In genomic region chr3:107981261-107981660, GRCm38 (mm10) we compare ENCODE assay signal across 34 mouse cellular contexts. TPM values are rescaled to one million over a fixed set of nuclear protein-coding genes. Genes with fewer than 3 reads are reported as not detected.
DNase-seq lines count a peak whose midpoint lies in the region; ATAC-seq and TF ChIP-seq lines count a peak whose summit lies in the region.
"Had no signal": no experiment of that assay in that cellular context is flagged by ENCODE, and none has a peak within 500 bp of the region (broad histone marks: within the 10 kb centered on the region; RNA-seq: fewer than 3 reads in every experiment).

No protein-coding gene starts in this region.

- no peak for ATAC-seq in stomach, postnatal 0 days (ENCODE audit: low FRiP score, low TSS enrichment)
- ATAC-seq: activated CD4-positive, CD25-positive, alpha-beta regulatory T cell, adult 4 months; CD4-positive, CD25-positive, alpha-beta regulatory T cell, adult 4 months; midbrain, embryonic 15.5 days; Patski had no signal

- no peaks in the 10 kb centered on the region for H3K4me1 ChIP-seq in stomach, postnatal 0 days (replicated peaks; ENCODE audit: control insufficient read depth, insufficient read depth)
- H3K4me1 ChIP-seq: forebrain, embryonic 12.5 days; midbrain, embryonic 15.5 days; neural tube, embryonic 13.5 days had no signal

- intact Hi-C loops in gastrocnemius, adult 2 months (cut with DNase I): no loop called here
- intact Hi-C loops in left cerebral cortex, adult 2 months (cut with DNase I): no loop called here
- intact Hi-C loops in left cerebral cortex, postnatal 4 days (cut with DNase I): no loop called here

- no peak for TF ChIP-seq CTCF in gastrocnemius, adult 2 months (IDR thresholded peaks at IDR 0.05)
- peak; percentile 11 for TF ChIP-seq CTCF in left cerebral cortex, adult 2 months (IDR thresholded peaks at IDR 0.05)
- TF ChIP-seq CTCF in stomach, postnatal 0 days (IDR thresholded peaks at IDR 0.05; ENCODE audit: low read depth): peak; percentile 21

- no peak overlapping the region for H3K9ac ChIP-seq in stomach, postnatal 0 days (ENCODE audit: low read length)
- H3K9ac ChIP-seq: embryonic facial prominence, embryonic 12.5 days; forebrain, embryonic 12.5 days; limb, embryonic 12.5 days; midbrain, embryonic 15.5 days; neural tube, embryonic 13.5 days had no signal

- no peak overlapping the region for H3K4me3 ChIP-seq in gastrocnemius, adult 2 months
- H3K4me3 ChIP-seq in left cerebral cortex, adult 2 months: no peak overlapping the region
- no peak overlapping the region for H3K4me3 ChIP-seq in stomach, postnatal 0 days (ENCODE audit: low read depth, low read length)
- H3K4me3 ChIP-seq: embryonic facial prominence, embryonic 12.5 days; forebrain, embryonic 12.5 days; hindbrain, embryonic 10.5 days; limb, embryonic 12.5 days; megakaryocyte, embryonic 14.5 days; midbrain, embryonic 15.5 days; myocyte; neural tube, embryonic 13.5 days had no signal

- DNase-seq in gastrocnemius, adult 2 months: no peak
- DNase-seq in gastrocnemius, adult 18-20 months (ENCODE audit: low spot score): no peak
- DNase-seq in left cerebral cortex, adult 2 months (ENCODE audit: extremely low spot score in 1 of 2, low spot score in 2 of 2): no peak
- DNase-seq in left cerebral cortex, postnatal 4 days: no peak
- DNase-seq in ES-CJ7 (ENCODE audit: low read depth, low spot score): peak; percentile 30
- no peak for DNase-seq in stomach, postnatal 0 days (ENCODE audit: low spot score)
- DNase-seq in ovary, postnatal 14 days (ENCODE audit: low spot score): no peak
- DNase-seq: adrenal gland, postnatal 10 days; cerebellum, adult 2 months; cerebellum, postnatal 25 days; gastrocnemius, postnatal 10 days; kidney, adult 18-20 months; kidney, postnatal 10 days; lung, adult 18-20 months; thymus, postnatal 36 days had no signal

- H3K27me3 ChIP-seq in stomach, postnatal 0 days (ENCODE audit: control insufficient read depth, insufficient read depth, low read length): no peaks in the 10 kb centered on the region
- H3K27me3 ChIP-seq: embryonic facial prominence, embryonic 12.5 days; forebrain, embryonic 12.5 days; limb, embryonic 12.5 days; midbrain, embryonic 15.5 days; neural tube, embryonic 13.5 days; Patski had no signal

- WGBS in stomach, postnatal 0 days: 76% methylated on average over 3 of the region's 3 CpGs

- no peaks in the 10 kb centered on the region for H3K36me3 ChIP-seq in stomach, postnatal 0 days (ENCODE audit: control insufficient read depth, insufficient read depth, low read length)
- H3K36me3 ChIP-seq: embryonic facial prominence, embryonic 12.5 days; forebrain, embryonic 12.5 days; hindbrain, embryonic 10.5 days; limb, embryonic 12.5 days; midbrain, embryonic 15.5 days; neural tube, embryonic 13.5 days had no signal

- no peak for TF ChIP-seq EP300 in stomach, postnatal 0 days (optimal IDR thresholded peaks at IDR 0.05)

- no peaks in the 10 kb centered on the region for H3K9me3 ChIP-seq in stomach, postnatal 0 days (ENCODE audit: control insufficient read depth, low read length)
- H3K9me3 ChIP-seq: embryonic facial prominence, embryonic 12.5 days; forebrain, embryonic 12.5 days; hindbrain, embryonic 10.5 days; limb, embryonic 12.5 days; midbrain, embryonic 15.5 days; neural tube, embryonic 13.5 days had no signal

- H3K27ac ChIP-seq in gastrocnemius, adult 2 months: peak overlapping the region; percentile 24; the same call in 1 of the 2 replicates
- H3K27ac ChIP-seq in left cerebral cortex, adult 2 months: no peak overlapping the region
- H3K27ac ChIP-seq in stomach, postnatal 0 days (replicated peaks): no peak overlapping the region
- H3K27ac ChIP-seq: embryonic facial prominence, embryonic 12.5 days; forebrain, embryonic 12.5 days; hindbrain, embryonic 10.5 days; limb, embryonic 12.5 days; midbrain, embryonic 15.5 days; neural tube, embryonic 13.5 days had no signal

- no peak overlapping the region for H3K4me2 ChIP-seq in stomach, postnatal 0 days (replicated peaks; ENCODE audit: low read depth)
- H3K4me2 ChIP-seq: embryonic facial prominence, embryonic 12.5 days; forebrain, embryonic 12.5 days; heart, embryonic 11.5 days; limb, embryonic 12.5 days; liver, embryonic 11.5 days; midbrain, embryonic 15.5 days; neural tube, embryonic 13.5 days had no signal

RNA-seq across cellular contexts. Expression of gene Gstm2, which starts 5.0 kb away (rescaled TPM):
- total RNA-seq in gastrocnemius, adult 2 months (2021): 100 to 1,000 TPM in 1 of 2 experiments, 10 to 100 TPM in 1; 63.0 to 111 TPM
- total RNA-seq in gastrocnemius, adult 18-20 months (2021): 100 to 1,000 TPM in 1 of 2 experiments, 10 to 100 TPM in 1; 95.2 to 129 TPM
- 1 to 10 TPM; 2.0 to 4.6 TPM for total RNA-seq in left cerebral cortex, adult 2 months (2021)
- total RNA-seq in left cerebral cortex, postnatal 4 days (2021): 1 to 10 TPM; 3.2 to 3.8 TPM
- polyA plus RNA-seq in stomach, postnatal 0 days (2015; fragmentation: Nextera tagmentation; extraction: Ambion mirVana): 189 and 195 TPM in 2 replicates
- polyA plus RNA-seq: activated CD4-positive, CD25-positive, alpha-beta regulatory T cell, adult 4 months; CD4-positive, CD25-positive, alpha-beta regulatory T cell, adult 4 months had no signal

RNA-seq across cellular contexts. Expression of gene Gstm3, which starts 12.2 kb away (rescaled TPM):
- not detected for total RNA-seq in gastrocnemius, adult 2 months (2021)
- total RNA-seq in gastrocnemius, adult 18-20 months (2021): not detected
- total RNA-seq in left cerebral cortex, adult 2 months (2021): not detected
- not detected for total RNA-seq in left cerebral cortex, postnatal 4 days (2021)
- polyA plus RNA-seq in stomach, postnatal 0 days (2015; fragmentation: Nextera tagmentation; extraction: Ambion mirVana): 53.8 and 54.0 TPM in 2 replicates
- total RNA-seq: ES-E14; gastrocnemius, postnatal 10 days; granulocyte monocyte progenitor cell, adult 5-6 weeks; layer of hippocampus, postnatal 25 days; left cerebral cortex, postnatal 10 days had no signal
- polyA plus RNA-seq: activated CD4-positive, CD25-positive, alpha-beta regulatory T cell, adult 4 months; CD4-positive, CD25-positive, alpha-beta regulatory T cell, adult 4 months; cerebellum, adult 2 months; embryonic facial prominence, embryonic 12.5 days; forebrain, embryonic 12.5 days; frontal cortex, adult 2 months; heart, postnatal 0 days; hindbrain, embryonic 10.5 days; limb, embryonic 12.5 days; myocyte; neural tube, embryonic 13.5 days; Patski had no signal

RNA-seq across cellular contexts. Expression of gene Gstm1, which starts 36.5 kb away (rescaled TPM):
- 100 to 1,000 TPM; 208 to 217 TPM for total RNA-seq in gastrocnemius, adult 2 months (2021)
- 100 to 1,000 TPM; 201 to 229 TPM for total RNA-seq in gastrocnemius, adult 18-20 months (2021)
- 100 to 1,000 TPM; 266 to 284 TPM for total RNA-seq in left cerebral cortex, adult 2 months (2021)
- 10 to 100 TPM; 60.4 to 75.2 TPM for total RNA-seq in left cerebral cortex, postnatal 4 days (2021)
- polyA plus RNA-seq in stomach, postnatal 0 days (2015; fragmentation: Nextera tagmentation; extraction: Ambion mirVana): 892 and 954 TPM in 2 replicates

RNA-seq across cellular contexts. Expression of gene Gstm6, which starts 37.7 kb away (rescaled TPM):
- under 1 TPM in 1 of 2 experiments, not detected in 1; 0.36 TPM for total RNA-seq in gastrocnemius, adult 2 months (2021)
- under 1 TPM; 0.45 to 0.46 TPM for total RNA-seq in gastrocnemius, adult 18-20 months (2021)
- total RNA-seq in left cerebral cortex, adult 2 months (2021): 1 to 10 TPM; 4.7 to 6.7 TPM
- total RNA-seq in left cerebral cortex, postnatal 4 days (2021): 1 to 10 TPM; 4.9 to 5.3 TPM
- polyA plus RNA-seq in stomach, postnatal 0 days (2015; fragmentation: Nextera tagmentation; extraction: Ambion mirVana): 13.7 and 15.8 TPM in 2 replicates
- total RNA-seq: granulocyte monocyte progenitor cell, adult 5-6 weeks had no signal
- polyA plus RNA-seq: activated CD4-positive, CD25-positive, alpha-beta regulatory T cell, adult 4 months; CD4-positive, CD25-positive, alpha-beta regulatory T cell, adult 4 months; myocyte had no signal

RNA-seq across cellular contexts. Expression of gene Gstm7, which starts 49.6 kb away (rescaled TPM):
- total RNA-seq in gastrocnemius, adult 2 months (2021): 10 to 100 TPM in 1 of 2 experiments, 1 to 10 TPM in 1; 9.5 to 25.7 TPM
- 10 to 100 TPM; 12.8 to 14.7 TPM for total RNA-seq in gastrocnemius, adult 18-20 months (2021)
- total RNA-seq in left cerebral cortex, adult 2 months (2021): 10 to 100 TPM; 82.7 to 85.1 TPM
- total RNA-seq in left cerebral cortex, postnatal 4 days (2021): 10 to 100 TPM; 29.3 to 29.7 TPM
- 12.4 and 15.9 TPM in 2 replicates for polyA plus RNA-seq in stomach, postnatal 0 days (2015; fragmentation: Nextera tagmentation; extraction: Ambion mirVana)

Comparison
In these comparisons a context has a peak if more than half of its experiments do, and no peak if none do; other contexts are left out.
1. RNA of gene Gstm2, which starts 5.0 kb away (total RNA-seq): 95.2 to 129 TPM in gastrocnemius, adult 18-20 months and 63.0 to 111 TPM in gastrocnemius, adult 2 months; 2.0 to 4.6 TPM in left cerebral cortex, adult 2 months and 3.2 to 3.8 TPM in left cerebral cortex, postnatal 4 days; every median in the first group is over 10 times any median in the second.